Mouse (Mus musculus) cerebellum, postnatal 4 days (tissue): Measurements from ENCODE around the gene Ecpas.

Experiments
- DNase-seq, 2 experiments: peaks; one replicate each; pipeline ENCODE4 v3.0.0; 2022; ENCODE audit warnings: low spot score in 2 of 2, mixed read lengths in 1 of 2

Gene Ecpas

GRCm38 (mm10) chr4:58911069-58911830 is 1.3 kb downstream of the Ecpas start:
- DNase-seq, result peak; percentile 32 to 63

- DNase-seq, result no peak
These were observed 2.1 kb downstream of the Ecpas start for GRCm38 (mm10) chr4:58910175-58911068.

- DNase-seq, result no peak
These were observed 5.1 kb downstream of the Ecpas start for GRCm38 (mm10) chr4:58907453-58907852.

- no peak for DNase-seq
These were observed 14.2 kb downstream of the Ecpas start for GRCm38 (mm10) chr4:58898318-58898717.

GRCm38 (mm10) chr4:58897436-58897835 is 15.1 kb downstream of the Ecpas start:
- no peak for DNase-seq

GRCm38 (mm10) chr4:58894399-58894798 is 18.1 kb downstream of the Ecpas start:
- no peak for DNase-seq

- no peak for DNase-seq
These were observed 22.3 kb downstream of the Ecpas start for GRCm38 (mm10) chr4:58890035-58890782.

- no peak for DNase-seq
These were observed 24.0 kb downstream of the Ecpas start for GRCm38 (mm10) chr4:58888568-58888967.

- DNase-seq, result no peak
These were observed 24.9 kb downstream of the Ecpas start for GRCm38 (mm10) chr4:58887626-58888025.

GRCm38 (mm10) chr4:58886778-58887177 is 25.8 kb downstream of the Ecpas start:
- no peak for DNase-seq

- no peak for DNase-seq
These were observed 27.2 kb downstream of the Ecpas start for GRCm38 (mm10) chr4:58885341-58885740.

- DNase-seq, result no peak
These were observed 28.7 kb downstream of the Ecpas start for GRCm38 (mm10) chr4:58883841-58884240.

GRCm38 (mm10) chr4:58874373-58874772 is 38.2 kb downstream of the Ecpas start:
- no peak for DNase-seq

- no peak for DNase-seq
These were observed 45.3 kb downstream of the Ecpas start for GRCm38 (mm10) chr4:58867242-58867641.

- DNase-seq, result no peak
These were observed 79.6 kb downstream of the Ecpas start for GRCm38 (mm10) chr4:58832908-58833307.

GRCm38 (mm10) chr4:58825921-58826320 is 86.6 kb downstream of the Ecpas start:
- no peak for DNase-seq

- DNase-seq, result no peak
These were observed 124.9 kb downstream of the Ecpas start, which contains the start of gene Olfr267 for GRCm38 (mm10) chr4:58787616-58788015. Olfr267 (minus strand) TSS chr4:58787716.

- no peak for DNase-seq
These were observed 125.9 kb downstream of the Ecpas start for GRCm38 (mm10) chr4:58786659-58787058.

GRCm38 (mm10) chr4:58763417-58763816 is 149.1 kb downstream of the Ecpas start:
- no peak for DNase-seq

- DNase-seq, result no peak
These were observed 163.0 kb downstream of the Ecpas start for GRCm38 (mm10) chr4:58749510-58749909.

GRCm38 (mm10) chr4:58749101-58749500 is 163.4 kb downstream of the Ecpas start:
- DNase-seq, result no peak
